Mouse (Mus musculus): ENCODE measurements around the gene Olfr1209.

The Olfr1209 gene

DNA sequence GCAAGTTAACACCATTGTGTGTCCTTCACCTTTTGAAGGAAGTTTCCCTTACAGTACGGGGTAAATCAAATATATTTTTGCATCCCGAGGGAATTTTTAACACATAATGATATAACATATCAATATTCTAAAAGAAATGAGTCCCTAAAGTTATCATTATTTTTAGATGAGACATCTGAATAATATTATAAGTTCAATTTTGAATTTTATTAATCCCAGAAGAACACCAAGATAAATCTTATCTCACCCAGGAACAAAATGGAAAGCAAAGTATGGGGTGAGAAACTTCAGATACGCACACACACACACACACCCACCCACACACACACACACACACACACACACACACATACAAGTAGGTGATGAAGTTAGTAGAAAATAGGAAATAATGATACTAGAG lies at the start of gene Olfr1209:
TSS of gene Olfr1209 (minus strand) at position 101 of the 400 bp plus-strand sequence.
- no peak for DNase-seq (ENCODE audit: low read depth, low spot score)

DNA sequence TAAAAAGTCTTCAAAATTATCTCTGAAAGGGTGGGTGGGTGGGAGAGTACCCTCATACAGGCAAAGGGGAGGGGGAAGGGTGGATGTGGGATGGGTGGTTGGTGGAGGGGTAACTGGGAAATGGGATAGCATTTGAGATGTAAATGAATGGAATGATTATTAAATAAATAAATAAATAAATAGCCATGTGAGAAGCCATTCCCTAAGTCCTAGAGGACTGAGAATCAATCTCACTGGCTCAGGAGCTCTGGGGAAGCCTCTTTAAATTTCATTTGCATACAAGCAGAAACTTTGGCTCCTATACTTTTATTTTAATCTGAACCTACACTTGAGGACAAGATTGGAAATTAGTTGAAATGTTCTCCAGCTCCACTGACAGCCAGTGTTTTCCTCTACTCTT lies 38.7 kb upstream of the Olfr1209 start, which contains the start of gene Olfr1212:
TSS of gene Olfr1212 (plus strand) at position 301 of the 400 bp plus-strand sequence.
- DNase-seq (ENCODE audit: low read depth, low spot score) = no peak

DNA sequence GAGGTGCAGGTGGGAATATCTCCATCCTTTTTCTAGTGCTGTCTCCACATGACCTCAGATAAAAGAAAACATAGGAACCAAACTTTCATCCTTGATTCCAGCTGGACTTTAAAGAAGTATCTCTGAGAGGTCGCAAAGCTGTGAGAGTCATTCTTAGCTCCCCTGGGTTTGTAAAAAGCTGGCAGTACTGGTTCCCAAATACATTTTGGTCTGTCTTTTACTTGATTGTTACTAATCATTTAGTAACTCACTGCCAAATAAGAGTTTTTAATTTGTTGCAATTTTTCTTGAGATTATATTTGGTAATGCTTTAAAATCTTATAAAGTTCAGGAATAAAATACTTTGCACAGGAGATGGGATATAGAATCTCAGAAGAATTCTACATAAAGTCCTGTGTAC lies 23.1 kb upstream of the Olfr1209 start, which contains the start of gene Olfr1211:
TSS of gene Olfr1211 (minus strand) at position 101 of the 400 bp plus-strand sequence.
- DNase-seq (ENCODE audit: low read depth, low spot score) = no peak

DNA sequence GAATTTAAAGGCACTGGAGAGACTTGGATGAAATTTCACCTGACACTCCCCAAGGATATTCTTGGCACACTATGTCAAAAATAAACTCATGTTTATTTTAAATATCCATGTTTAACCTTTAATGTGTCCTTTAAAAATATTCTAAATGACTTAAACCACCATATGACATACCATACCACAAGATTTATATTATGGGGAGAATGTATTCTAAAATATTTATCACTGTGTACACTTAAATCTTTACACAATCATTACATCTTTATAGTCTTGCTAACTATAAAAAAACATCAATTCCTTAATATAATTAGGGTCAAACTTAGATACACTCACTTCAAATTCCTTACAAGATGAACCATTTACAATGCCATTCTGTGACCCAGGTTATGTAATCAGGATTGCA lies 12.7 kb downstream of the Olfr1209 start, which contains the start of gene Olfr1208:
TSS of gene Olfr1208 (minus strand) at position 101 of the 400 bp plus-strand sequence.
- DNase-seq (ENCODE audit: low read depth, low spot score) = no peak

DNA sequence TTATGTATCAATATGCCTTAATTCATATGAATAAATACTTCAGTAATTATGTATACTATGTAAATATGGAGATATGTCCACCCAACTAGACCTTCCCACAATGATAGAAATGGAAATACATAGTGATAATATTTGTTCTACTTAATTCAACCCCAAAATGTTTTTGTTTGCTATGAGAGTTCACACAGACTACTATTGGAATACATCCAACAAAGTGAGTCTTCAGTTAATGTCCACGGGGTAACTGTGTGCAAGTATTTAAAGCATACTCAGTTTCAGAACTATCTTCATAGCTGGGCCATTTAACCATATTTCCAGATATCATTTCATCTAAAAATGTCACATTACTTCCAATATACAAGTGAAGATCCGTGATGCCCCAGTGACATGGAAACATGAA lies 52.0 kb downstream of the Olfr1209 start, which contains the start of gene Olfr1206:
TSS of gene Olfr1206 (plus strand) at position 301 of the 400 bp plus-strand sequence.
- DNase-seq (ENCODE audit: low read depth, low spot score) = no peak

Data from retina, adult 2 months (tissue).